Mouse (Mus musculus) CH12.LX (cell line): ENCODE data around the gene Akap3. TPM values are rescaled to one million over a fixed set of nuclear protein-coding genes. Genes with fewer than 3 reads are reported as not detected.

Experiments used
- DNase-seq: peaks from one replicate; pipeline ENCODE4 v3.0.0-alpha.2; 2013; ENCODE audit errors: extremely low read depth
- H3K27ac ChIP-seq: 2 replicates; pipeline ENCODE4 v1.5.1; 2012; ENCODE audit warnings: low read depth, mild to moderate bottlenecking, control low read depth, moderate library complexity; ENCODE audit not compliant: insufficient read depth
- H3K27me3 ChIP-seq: replicated peaks from 2 replicates; pipeline ENCODE3; 2012; ENCODE audit warnings: inconsistent platforms
- H3K36me3 ChIP-seq, 2 experiments: replicated peaks in 1 of 2; 2 replicates each; pipeline versions ENCODE3 to v1.6.1; 2012; ENCODE audit warnings: inconsistent platforms in 1 of 2, low read length in 1 of 2, mild to moderate bottlenecking in 1 of 2, mixed read lengths in 1 of 2, moderate library complexity in 1 of 2; ENCODE audit not compliant: control insufficient read depth in 1 of 2, insufficient read depth in 1 of 2
- H3K4me1 ChIP-seq, 2 experiments: 2 replicates each; pipeline ENCODE4 v1.6.1; 2012; ENCODE audit warnings: inconsistent platforms in 1 of 2, moderate library complexity in 1 of 2; ENCODE audit not compliant: insufficient read depth in 2 of 2, control insufficient read depth in 1 of 2
- H3K4me2 ChIP-seq: 2 replicates; pipeline ENCODE4 v1.6.1; 2012; ENCODE audit warnings: low read depth, mild to moderate bottlenecking, control low read depth; ENCODE audit not compliant: poor library complexity, insufficient read depth, severe bottlenecking
- H3K4me3 ChIP-seq, 3 experiments: fragments of 150-350 bp in 1 of 3; sonication (generic) in 1 of 3; replicated peaks in 1 of 3; 2 replicates each; pipeline versions ENCODE3 to v1.5.1; 2011 to 2012; ENCODE audit warnings: low read depth in 2 of 3, low read length in 2 of 3, mild to moderate bottlenecking in 2 of 3, moderate library complexity in 2 of 3, control low read depth in 1 of 3, improper control_type of control experiment in 1 of 3, inconsistent platforms in 1 of 3, mixed read lengths in 1 of 3; ENCODE audit not compliant: poor library complexity in 1 of 3
- H3K79me2 ChIP-seq: replicated peaks from 2 replicates; pipeline ENCODE4 v1.6.1; 2012; ENCODE audit warnings: mild to moderate bottlenecking, moderate library complexity; ENCODE audit not compliant: control insufficient read depth, poor library complexity, insufficient read depth, severe bottlenecking; ENCODE audit errors: extremely low read depth
- H3K9ac ChIP-seq: 2 replicates; pipeline ENCODE4 v1.6.1; 2012; ENCODE audit warnings: low read depth, mild to moderate bottlenecking, control low read depth, moderate library complexity; ENCODE audit not compliant: insufficient read depth
- H3K9me3 ChIP-seq: replicated peaks from 2 replicates; pipeline ENCODE3; 2012; ENCODE audit warnings: low read length, inconsistent platforms, mixed read lengths
- BHLHE40 ChIP-seq: IDR thresholded peaks from 2 replicates; pipeline ENCODE4 v1.6.1; 2011; ENCODE audit warnings: mild to moderate bottlenecking, low read depth, low read length, improper control_type of control experiment
- CHD2 ChIP-seq: IDR thresholded peaks from 2 replicates; pipeline ENCODE4 v1.6.1; 2011; ENCODE audit warnings: low read length, improper control_type of control experiment
- CTCF ChIP-seq, 2 experiments: IDR thresholded peaks in 1 of 2; conservative IDR thresholded peaks in 1 of 2; 2 replicates each; pipeline ENCODE4 v1.5.1; 2011 to 2012; ENCODE audit warnings: low read depth in 2 of 2, low read length in 2 of 2, improper control_type of control experiment in 1 of 2, inconsistent platforms in 1 of 2, mild to moderate bottlenecking in 1 of 2, moderate library complexity in 1 of 2
- E2F4 ChIP-seq: IDR thresholded peaks from 2 replicates; pipeline ENCODE4 v1.6.1; 2011; ENCODE audit warnings: low read depth, low read length, improper control_type of control experiment; ENCODE audit not compliant: insufficient replicate concordance
- ETS1 ChIP-seq: conservative IDR thresholded peaks from 2 replicates; pipeline ENCODE4 v1.6.1; 2012; ENCODE audit warnings: low read depth, mild to moderate bottlenecking, inconsistent platforms, low read length, improper control_type of control experiment, moderate library complexity
- HCFC1 ChIP-seq: IDR thresholded peaks from 2 replicates; pipeline ENCODE4 v1.6.1; 2012; ENCODE audit warnings: low read depth, mild to moderate bottlenecking, inconsistent platforms, low read length, improper control_type of control experiment
- IRF4 ChIP-seq: IDR thresholded peaks from 2 replicates; pipeline ENCODE4 v1.6.1; 2014; ENCODE audit warnings: low read depth, mild to moderate bottlenecking, inconsistent platforms, low read length, improper control_type of control experiment
- JUN ChIP-seq: IDR thresholded peaks from 2 replicates; pipeline ENCODE4 v1.6.1; 2011; ENCODE audit warnings: low read depth, mild to moderate bottlenecking, low read length, improper control_type of control experiment, moderate library complexity; ENCODE audit not compliant: insufficient read depth
- JUND ChIP-seq: conservative IDR thresholded peaks from 2 replicates; pipeline ENCODE4 v1.6.1; 2011; ENCODE audit warnings: low read depth, low read length, improper control_type of control experiment
- KAT2A ChIP-seq: IDR thresholded peaks from 2 replicates; pipeline ENCODE4 v1.6.1; 2012; ENCODE audit warnings: low read length, improper control_type of control experiment, inconsistent platforms; ENCODE audit not compliant: insufficient replicate concordance
- MAFK ChIP-seq: IDR thresholded peaks from 2 replicates; pipeline ENCODE4 v1.6.1; 2011; ENCODE audit warnings: low read length, improper control_type of control experiment; ENCODE audit not compliant: insufficient replicate concordance
- MAX ChIP-seq: IDR thresholded peaks from 2 replicates; pipeline ENCODE4 v1.6.1; 2011; ENCODE audit warnings: low read length, improper control_type of control experiment
- MAZ ChIP-seq: IDR thresholded peaks from 2 replicates; pipeline ENCODE4 v1.6.1; 2012; ENCODE audit warnings: low read depth, mild to moderate bottlenecking, inconsistent platforms, low read length, improper control_type of control experiment, moderate library complexity
- MEF2A ChIP-seq: IDR thresholded peaks from 2 replicates; pipeline ENCODE4 v1.6.1; 2014; ENCODE audit warnings: low read depth, mild to moderate bottlenecking, inconsistent platforms, low read length, improper control_type of control experiment, borderline replicate concordance
- MXI1 ChIP-seq: IDR thresholded peaks from 2 replicates; pipeline ENCODE4 v1.6.1; 2011; ENCODE audit warnings: mild to moderate bottlenecking, low read depth, low read length, improper control_type of control experiment
- MYC ChIP-seq: IDR thresholded peaks from 2 replicates; pipeline ENCODE4 v1.6.1; 2011; ENCODE audit warnings: low read depth, mild to moderate bottlenecking, improper control_type of control experiment, low read length
- NRF1 ChIP-seq: IDR thresholded peaks from 2 replicates; pipeline ENCODE4 v1.6.1; 2014; ENCODE audit warnings: low read depth, mild to moderate bottlenecking, inconsistent platforms, low read length, improper control_type of control experiment, moderate library complexity
- PAX5 ChIP-seq: IDR thresholded peaks from 2 replicates; pipeline ENCODE4 v1.6.1; 2012; ENCODE audit warnings: low read length, inconsistent platforms, mixed read lengths
- POLR2A ChIP-seq: IDR thresholded peaks from 2 replicates; pipeline ENCODE4 v1.6.1; 2011; ENCODE audit warnings: low read depth, mild to moderate bottlenecking, improper control_type of control experiment, low read length
- RAD21 ChIP-seq: IDR thresholded peaks from 2 replicates; pipeline ENCODE4 v1.6.1; 2011; ENCODE audit warnings: low read depth, mild to moderate bottlenecking, low read length, improper control_type of control experiment, moderate library complexity
- RCOR1 ChIP-seq: conservative IDR thresholded peaks from 2 replicates; pipeline ENCODE4 v1.6.1; 2012; ENCODE audit warnings: low read depth, mild to moderate bottlenecking, inconsistent platforms, low read length, improper control_type of control experiment
- SIN3A ChIP-seq: IDR thresholded peaks from 2 replicates; pipeline ENCODE4 v1.6.1; 2012; ENCODE audit warnings: low read length, improper control_type of control experiment, inconsistent platforms
- SMC3 ChIP-seq: IDR thresholded peaks from 2 replicates; pipeline ENCODE4 v1.6.1; 2011; ENCODE audit warnings: low read depth, low read length, improper control_type of control experiment
- TBP ChIP-seq: conservative IDR thresholded peaks from 2 replicates; pipeline ENCODE4 v1.6.1; 2011; ENCODE audit warnings: low read depth, low read length, improper control_type of control experiment
- TCF12 ChIP-seq: IDR thresholded peaks from 2 replicates; pipeline ENCODE4 v1.6.1; 2014; ENCODE audit warnings: low read depth, mild to moderate bottlenecking, inconsistent platforms, low read length, improper control_type of control experiment
- USF1 ChIP-seq: IDR thresholded peaks from 2 replicates; pipeline ENCODE4 v1.6.1; 2014; ENCODE audit warnings: low read depth, mild to moderate bottlenecking, inconsistent platforms, low read length, improper control_type of control experiment
- USF2 ChIP-seq: conservative IDR thresholded peaks from 2 replicates; pipeline ENCODE4 v1.6.1; 2011; ENCODE audit warnings: low read depth, low read length, improper control_type of control experiment
- ZKSCAN1 ChIP-seq: IDR thresholded peaks from 2 replicates; pipeline ENCODE4 v1.6.1; 2012; ENCODE audit warnings: low read depth, inconsistent platforms, low read length, improper control_type of control experiment, borderline replicate concordance
- ZMIZ1 ChIP-seq: IDR thresholded peaks from 2 replicates; pipeline ENCODE4 v1.6.1; 2012; ENCODE audit warnings: low read depth, mild to moderate bottlenecking, inconsistent platforms, low read length, improper control_type of control experiment
- ZNF384 ChIP-seq: IDR thresholded peaks from 2 replicates; pipeline ENCODE4 v1.6.1; 2012; ENCODE audit warnings: low read depth, low read length, improper control_type of control experiment, inconsistent platforms
- dilution Hi-C: fragments of 300-500 bp; cut with MboI; formaldehyde crosslinking; loops from 2 replicates; pipeline ENCODE4 v1.14.3; 2020; ENCODE audit warnings: low sequenced_read_pairs; ENCODE audit not compliant: extremely low pct_unique_long_range_greater_than_20kb, extremely low pct_ligation_motif_present
- in situ Hi-C: fragments of 300-500 bp; cut with MboI; formaldehyde crosslinking; loops from 3 replicates; pipeline ENCODE4 v1.14.3; 2019; ENCODE audit warnings: low sequenced_read_pairs, low pct_ligation_motif_present, low pct_unique_long_range_greater_than_20kb, mixed read lengths
- polyA plus RNA-seq: library from polyadenylated mRNA; unstranded; fragments of >175 nt; gene quantifications from 2 replicates; pipeline ENCODE4 v1.2.1, GENCODE M21; 2012; ENCODE audit warnings: low read depth; ENCODE audit not compliant: insufficient read length
- total RNA-seq, 2 experiments: library from RNA; depleted of rRNA; stranded (reverse); fragments of 300-350 nt in 1 of 2; fragments of >200 nt in 1 of 2; gene quantifications; 2 replicates each; pipeline ENCODE4 v1.2.3; 2012 to 2014

Akap3 gene
- total RNA-seq (2012; rRNA removed) (0.63 and 2.0 TPM in 2 replicates), total RNA-seq (2014; rRNA removed) (1.2 and 1.6 TPM in 2 replicates), polyA plus RNA-seq (2.0 TPM in 2 replicates)

- no peak within 1 kb of the TSS for H3K27ac ChIP-seq
- H3K4me3 ChIP-seq: peak within 1 kb of the TSS in 1 of 3 experiments; percentile 34
- peak; percentile 72 for DNase-seq
- H3K36me3 ChIP-seq: no peaks in the 10 kb centered on the region
- peak within 1 kb of the TSS; percentile 51 for H3K4me2 ChIP-seq
- in situ Hi-C loops: no loop called here
- peaks cover 8% of the 10 kb centered on the region for H3K79me2 ChIP-seq
- no peaks in the 10 kb centered on the region for H3K27me3 ChIP-seq
- peak within 1 kb of the TSS; percentile 56 for H3K9ac ChIP-seq
- H3K9me3 ChIP-seq: no peaks in the 10 kb centered on the region
- peaks cover 5 to 23% of the 10 kb centered on the region in 2 experiments for H3K4me1 ChIP-seq
- TF ChIP-seq MEF2A (no peak), E2F4 (no peak), SMC3 (no peak), JUN (no peak), MAFK (no peak), MAZ (no peak), RAD21 (no peak), ETS1 (no peak), IRF4 (no peak), ZNF384 (no peak), ZMIZ1 (no peak), TCF12 (no peak), TBP (no peak), SIN3A (no peak), USF2 (no peak), CHD2 (no peak), JUND (no peak), MAX (no peak), NRF1 (no peak)
- dilution Hi-C loops: no loop called here
Observed at GRCm38 (mm10) chr6:126852881-126853280, at the start of gene Akap3. Akap3 (plus strand) TSS chr6:126853098.

- Histone ChIP-seq H3K27me3 (no peaks in the 10 kb centered on the region), H3K4me2 (no peak overlapping the region), H3K4me1 (peaks cover 3 to 9% of the 10 kb centered on the region in 2 experiments; a peak in 3 of 4 replicates), H3K4me3 (no peak overlapping the region), H3K9ac (no peak overlapping the region), H3K27ac (no peak overlapping the region), H3K79me2 (no peaks in the 10 kb centered on the region), H3K36me3 (no peaks in the 10 kb centered on the region), H3K9me3 (peaks cover 3% of the 10 kb centered on the region)
- DNase-seq: peak; percentile 29
- in situ Hi-C loops: no loop called here
- dilution Hi-C loops: no loop called here
- TF ChIP-seq SMC3: peak; percentile 62
- TF ChIP-seq CTCF (conservative IDR thresholded peaks at IDR 0.05 in 1 of 2, IDR thresholded peaks at IDR 0.05 in 1 of 2; ENCODE audit: low read depth in 2 of 2, low read length in 2 of 2): peak; percentile 68 to 79
- no peak for TF ChIP-seq ETS1
- TF ChIP-seq ZNF384: no peak
- TF ChIP-seq MAX: no peak
- no peak for TF ChIP-seq HCFC1
- no peak for TF ChIP-seq JUND
- no peak for TF ChIP-seq IRF4
- TF ChIP-seq NRF1: no peak
- TF ChIP-seq ZKSCAN1: no peak
- TF ChIP-seq MYC: 0 out of 2 replicates have a peak, but pooled peaks have one; percentile 25
- TF ChIP-seq KAT2A: no peak
- no peak for TF ChIP-seq USF1
- no peak for TF ChIP-seq POLR2A
- TF ChIP-seq USF2: no peak
- no peak for TF ChIP-seq PAX5
- TF ChIP-seq MAZ: no peak
- no peak for TF ChIP-seq RCOR1
- no peak for TF ChIP-seq ZMIZ1
- TF ChIP-seq MXI1: 0 out of 2 replicates have a peak, but pooled peaks have one; percentile 25
- no peak for TF ChIP-seq JUN
- no peak for TF ChIP-seq BHLHE40
- 0 out of 2 replicates have a peak, but pooled peaks have one; percentile 21 for TF ChIP-seq SIN3A
- 0 out of 2 replicates have a peak, but pooled peaks have one; percentile 16 for TF ChIP-seq MAFK
- no peak for TF ChIP-seq TBP
- TF ChIP-seq E2F4: no peak
- no peak for TF ChIP-seq CHD2
Observed at GRCm38 (mm10) chr6:126806783-126807182, 46.1 kb upstream of the Akap3 start.
